Mouse (Mus musculus) E14TG2a.4 (cell line): ENCODE results near the gene 9930022D16Rik.

Experiments
- CTCF ChIP-seq: conservative IDR thresholded peaks from 2 replicates; pipeline ENCODE4 v1.5.1; 2014; ENCODE audit warnings: low read length
- POU5F1 ChIP-seq: IDR thresholded peaks from 2 replicates; pipeline ENCODE4 v1.6.1; 2014; ENCODE audit warnings: low read length, borderline replicate concordance

GRCm38 (mm10) chr11:109365818-109366217, 47.9 kb upstream of the 9930022D16Rik start:
- TF ChIP-seq CTCF: no peak
- TF ChIP-seq POU5F1: no peak
